Mouse (Mus musculus) thymus, postnatal 25 days (tissue): ENCODE data around the gene Gm10972.
"Not testable (repeated sequence)": the region's sequence is repeated elsewhere in the genome, so short reads cannot be mapped to it uniquely, and the experiment has no call there.

ENCODE experiments used
- DNase-seq: peaks from one replicate; pipeline ENCODE4 v3.0.0; 2022

Gene Gm10972

DNA sequence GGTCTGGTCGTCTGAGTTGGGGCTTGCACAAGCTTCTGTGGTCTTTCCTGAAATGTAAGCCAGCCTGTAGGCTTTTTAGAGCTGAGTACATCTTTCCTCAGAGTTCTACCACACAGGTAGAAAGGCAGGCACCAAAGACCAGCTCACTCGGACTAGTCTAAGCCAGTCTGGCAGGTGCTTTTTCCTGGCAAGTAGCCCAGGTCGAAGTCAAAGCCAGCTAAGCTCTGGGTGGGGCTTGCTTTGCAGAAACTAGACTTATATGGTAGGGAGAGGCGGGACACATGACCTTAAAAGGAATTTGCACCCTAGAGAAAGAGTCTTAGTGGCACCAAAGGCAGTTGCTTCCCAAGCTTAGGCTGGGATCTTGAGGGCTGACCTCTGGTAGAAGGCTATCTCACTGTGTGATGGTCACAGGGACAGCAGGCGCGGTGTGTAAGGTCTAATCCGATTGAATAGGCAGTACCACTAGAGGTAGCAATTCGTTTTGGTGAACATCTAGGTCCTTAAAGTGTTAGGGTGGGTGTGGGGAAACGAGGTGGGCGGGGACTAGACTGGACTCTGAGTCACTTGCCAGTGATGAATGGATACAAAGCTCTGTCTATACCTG lies 16.3 kb downstream of the Gm10972 start:
- DNase-seq = not testable (repeated sequence)

DNA sequence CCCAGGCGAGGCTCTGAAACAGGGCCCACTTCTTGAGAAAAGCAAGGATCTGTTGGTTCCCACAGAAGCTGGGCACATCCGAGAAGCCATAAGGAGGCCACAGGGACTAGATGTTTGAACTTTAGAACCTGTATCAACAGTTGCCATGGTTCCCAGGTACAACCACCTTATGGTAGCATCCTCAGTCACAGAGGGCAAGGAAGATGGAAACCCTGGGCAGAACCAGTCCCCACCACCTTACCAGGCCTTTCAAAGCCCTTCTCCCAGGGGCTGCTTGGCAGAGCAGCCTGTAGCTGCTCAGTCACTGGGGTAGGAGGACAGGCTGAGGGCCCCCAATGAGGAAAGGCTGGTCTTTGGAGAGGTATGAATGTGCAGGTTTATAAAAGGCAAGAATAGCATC lies 17.9 kb downstream of the Gm10972 start:
- DNase-seq = not testable (repeated sequence)

DNA sequence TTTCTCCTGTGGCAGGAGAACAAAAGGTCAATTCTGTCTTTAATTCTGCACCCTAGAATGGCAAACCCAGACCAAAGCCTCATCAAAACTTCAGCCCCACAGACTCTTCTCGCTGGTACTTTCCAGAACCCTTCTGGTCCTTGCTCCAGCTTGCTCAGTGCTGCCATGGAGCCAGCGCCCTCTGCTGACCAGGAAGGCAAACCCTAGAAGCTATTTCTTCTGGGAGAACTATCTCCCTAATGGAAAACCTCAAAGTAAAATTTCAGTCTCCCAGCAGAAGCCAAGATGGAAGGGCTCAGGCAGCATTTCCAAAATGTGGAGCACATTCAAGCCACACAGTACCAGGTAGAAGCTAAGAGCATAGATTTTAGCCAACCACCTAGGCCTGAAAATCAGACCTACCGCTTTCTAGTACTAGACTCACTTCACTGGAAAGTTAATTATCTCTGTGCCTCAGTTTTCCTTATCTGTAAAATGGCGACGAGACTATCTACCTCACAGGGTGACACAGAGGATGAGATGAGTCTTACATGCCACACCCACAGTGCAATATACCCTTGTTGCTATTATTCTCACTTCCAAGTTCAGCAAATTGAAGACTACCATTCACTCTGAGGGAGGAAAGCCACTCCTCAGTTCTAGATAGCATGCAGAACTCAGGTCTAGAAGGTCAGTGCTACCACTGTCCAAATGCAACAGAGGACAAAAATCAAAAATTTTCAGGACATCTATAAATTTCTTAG lies 22.3 kb downstream of the Gm10972 start:
- not testable (repeated sequence) for DNase-seq

DNA sequence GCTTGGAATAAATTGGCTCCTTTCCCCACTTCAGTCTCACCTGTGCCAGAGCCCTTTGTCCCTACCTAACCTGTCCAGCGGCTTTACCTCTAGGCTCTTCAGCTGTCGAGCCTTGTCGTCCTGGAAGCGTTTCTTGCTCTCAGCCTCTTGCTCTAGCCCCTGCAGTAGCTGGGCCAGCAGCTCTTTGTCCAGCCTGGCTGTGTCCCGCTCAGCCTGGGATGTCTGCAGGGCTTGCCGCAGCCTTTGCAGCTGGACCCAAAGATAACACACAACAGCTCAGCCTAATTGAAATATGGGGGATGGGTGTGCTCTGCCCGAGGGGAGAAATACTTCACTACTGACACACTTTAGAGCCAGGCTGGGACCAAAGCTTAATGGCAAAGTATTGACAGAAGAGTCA lies 23.0 kb downstream of the Gm10972 start:
- not testable (repeated sequence) for DNase-seq

DNA sequence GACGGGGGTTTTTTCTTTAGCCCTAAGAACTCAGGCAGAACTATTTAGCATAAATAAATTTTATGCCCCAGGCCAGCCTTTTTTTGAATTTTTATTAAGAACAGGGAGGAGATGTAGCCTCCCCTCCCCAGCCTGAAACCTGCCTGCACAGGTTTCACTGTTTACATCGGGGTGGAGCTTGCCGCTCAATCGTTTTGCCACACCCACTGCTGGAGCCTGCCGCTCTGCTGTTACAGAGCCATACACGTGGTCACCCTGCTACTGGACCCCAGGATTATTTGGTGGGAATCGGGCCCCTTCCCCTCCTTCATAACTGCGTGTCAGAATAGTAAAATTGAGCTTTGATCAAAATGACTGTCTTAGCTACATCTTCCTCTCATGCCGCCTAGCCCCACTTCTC lies 32.2 kb downstream of the Gm10972 start:
- not testable (repeated sequence) for DNase-seq

DNA sequence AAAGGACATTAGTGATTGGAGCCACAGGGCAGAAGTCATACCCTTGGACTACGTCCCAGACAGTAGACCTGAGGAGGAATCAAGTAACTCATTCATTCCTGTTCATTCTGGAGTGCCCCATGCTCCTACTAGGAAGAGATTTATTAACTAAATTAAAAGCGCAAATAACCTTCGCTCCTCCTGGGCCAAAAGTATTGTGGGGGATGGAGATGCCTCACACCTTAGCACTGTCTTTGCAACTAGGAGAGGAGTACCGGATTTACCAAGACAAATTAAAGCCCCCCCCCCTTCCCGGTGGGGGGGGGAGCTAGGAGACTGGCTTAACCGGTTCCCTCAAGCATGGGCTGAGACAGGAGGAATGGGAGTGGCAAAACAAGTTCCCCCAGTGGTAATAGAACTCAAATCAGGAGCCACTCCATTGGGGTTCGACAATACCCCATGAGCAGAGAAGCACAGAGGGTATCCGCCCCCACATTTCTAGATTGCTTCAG lies 36.5 kb downstream of the Gm10972 start:
- no peak for DNase-seq

DNA sequence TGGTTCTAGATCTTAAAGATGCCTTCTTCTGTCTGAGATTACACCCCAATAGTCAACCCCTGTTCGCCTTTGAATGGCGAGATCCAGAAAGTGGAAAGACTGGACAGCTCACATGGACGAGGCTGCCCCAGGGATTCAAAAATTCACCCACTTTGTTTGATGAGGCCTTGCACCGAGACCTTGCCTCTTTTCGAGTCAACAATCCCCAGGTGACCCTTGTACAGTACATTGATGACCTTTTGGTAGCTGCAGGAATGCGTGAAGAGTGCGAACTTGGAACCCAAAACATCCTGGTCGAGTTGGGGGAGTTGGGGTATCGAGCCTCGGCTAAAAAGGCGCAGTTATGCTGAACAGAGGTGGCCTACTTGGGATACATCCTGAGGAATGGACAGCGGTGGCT lies 37.1 kb downstream of the Gm10972 start:
- DNase-seq = not testable (repeated sequence)

DNA sequence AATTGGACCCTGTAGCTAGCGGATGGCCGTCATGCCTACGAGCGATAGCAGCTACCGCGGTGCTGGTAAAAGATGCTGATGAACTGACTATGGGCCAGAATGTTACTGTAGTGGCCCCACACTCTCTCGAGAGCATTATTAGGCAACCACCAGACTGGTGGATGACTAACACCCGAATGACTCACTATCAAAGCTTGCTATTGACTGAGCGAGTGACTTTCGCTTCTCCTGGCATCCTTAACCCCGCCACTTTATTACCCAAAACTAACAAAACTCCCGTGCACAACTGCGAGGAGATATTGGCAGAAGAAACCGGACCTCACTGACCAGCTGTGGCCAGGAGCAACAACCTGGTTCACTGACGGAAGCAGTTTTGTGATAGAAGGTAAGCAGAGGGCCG lies 37.9 kb downstream of the Gm10972 start:
- DNase-seq = no peak

DNA sequence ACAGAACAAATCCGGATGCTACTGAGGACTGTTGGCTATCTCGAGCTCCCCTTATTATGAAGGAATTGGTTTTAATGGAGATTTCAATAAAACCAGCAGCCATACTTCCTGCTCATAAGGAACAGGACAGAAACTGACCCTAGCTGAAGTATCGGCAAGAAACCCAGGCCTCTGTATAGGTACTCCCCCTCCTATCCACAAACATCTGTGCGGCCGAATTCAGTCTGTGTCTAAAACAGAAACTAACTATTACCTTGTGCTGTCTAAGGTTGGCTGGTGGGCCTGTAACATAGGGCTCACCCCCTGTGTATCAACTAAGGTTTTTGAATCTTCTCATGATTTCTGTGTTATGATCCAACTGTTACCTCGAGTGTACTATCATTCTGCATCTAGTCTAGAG lies 40.7 kb downstream of the Gm10972 start:
- no peak for DNase-seq

DNA sequence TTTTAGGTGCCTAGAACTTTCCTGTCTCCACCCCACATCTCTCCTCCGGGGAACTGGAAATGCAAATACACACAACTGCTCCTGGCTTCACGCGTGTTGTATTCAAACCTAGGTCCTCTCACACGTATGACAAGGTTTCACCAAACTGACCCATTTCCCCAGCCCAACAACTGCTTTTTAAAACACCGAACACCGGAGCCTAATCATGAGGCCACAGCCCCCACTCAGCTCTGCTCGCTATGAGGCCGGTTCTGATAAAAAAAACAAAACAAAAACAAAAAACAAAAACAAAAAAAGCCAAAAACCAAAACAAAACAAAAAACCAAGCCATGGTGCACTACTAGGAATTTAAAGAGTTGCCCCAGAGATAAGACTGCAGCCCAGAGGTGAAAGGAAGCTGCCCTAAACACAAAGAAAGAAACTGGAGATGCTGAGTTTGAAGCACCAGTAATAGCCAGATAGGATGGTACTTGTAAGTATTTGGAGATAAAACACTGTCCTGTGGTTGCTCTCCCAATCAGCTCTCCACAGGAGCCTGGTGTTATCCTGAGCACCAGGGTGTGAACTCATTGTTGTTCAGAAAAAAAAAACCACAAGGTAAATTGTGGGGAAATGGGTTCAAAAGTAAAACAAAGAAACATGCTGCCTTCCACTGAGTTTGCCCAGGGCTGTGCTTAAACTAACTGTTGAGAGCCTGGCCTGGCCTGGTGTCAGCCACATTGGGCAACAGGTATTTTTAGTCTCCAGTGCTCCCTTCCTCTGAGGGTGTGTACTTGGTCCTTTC lies 43.3 kb downstream of the Gm10972 start:
- DNase-seq = not testable (repeated sequence)

DNA sequence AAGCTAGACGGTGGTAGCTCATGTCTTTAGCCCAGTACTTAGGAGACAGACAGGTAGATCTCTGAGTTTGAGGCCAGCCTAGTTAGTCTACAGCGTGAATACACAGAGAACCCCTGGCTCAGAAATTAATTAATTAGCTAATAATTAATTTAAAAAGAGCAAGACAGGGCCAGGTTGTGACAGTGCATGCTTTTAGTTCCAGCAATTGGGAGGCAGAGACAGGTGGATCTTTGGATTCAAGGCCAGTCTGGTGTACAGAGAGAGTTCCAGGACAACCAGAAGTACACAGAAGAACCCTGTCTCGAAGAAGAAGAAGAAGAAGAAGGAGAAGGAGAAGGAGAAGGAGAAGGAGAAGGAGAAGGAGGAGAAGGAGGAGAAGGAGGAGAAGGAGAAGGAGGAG lies 45.8 kb downstream of the Gm10972 start:
- DNase-seq = not testable (repeated sequence)

DNA sequence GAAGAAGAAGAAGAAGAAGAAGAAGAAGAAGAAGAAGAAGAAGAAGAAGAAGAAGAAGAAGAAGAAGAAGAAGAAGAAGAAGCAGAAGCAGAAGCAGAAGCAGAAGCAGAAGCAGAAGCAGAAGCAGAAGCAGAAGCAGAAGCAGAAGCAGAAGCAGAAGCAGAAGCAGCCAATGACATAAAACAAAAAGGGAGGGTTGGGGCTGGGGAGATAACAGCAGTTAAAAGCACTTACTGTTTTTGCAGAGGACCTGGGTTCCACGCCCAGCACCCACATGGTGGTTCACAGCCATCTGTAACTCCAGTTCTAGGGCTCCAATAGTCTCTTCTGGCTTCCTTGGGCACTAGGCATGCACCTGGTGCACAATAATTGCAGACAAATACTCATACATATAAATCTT lies 46.3 kb downstream of the Gm10972 start:
- DNase-seq = not testable (repeated sequence)

DNA sequence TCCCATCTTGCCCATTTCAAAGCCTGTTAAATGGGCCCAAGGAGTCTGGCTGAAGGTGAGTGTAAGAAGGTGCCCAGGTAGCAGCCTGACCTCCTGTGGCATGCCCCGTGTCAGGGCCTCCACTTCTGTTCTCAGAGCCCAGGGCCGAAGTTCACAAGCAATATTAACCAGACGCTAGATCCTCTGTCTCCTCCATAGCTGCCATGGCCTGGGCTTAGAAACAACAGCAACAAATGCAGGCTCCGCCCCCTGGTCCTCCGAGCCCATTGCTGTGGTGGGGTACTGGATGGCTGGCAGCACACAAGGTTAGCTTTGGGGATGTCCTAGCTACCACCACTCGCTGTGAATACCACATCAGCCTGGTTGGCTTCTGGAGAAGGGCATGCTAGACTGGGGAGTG lies 47.2 kb downstream of the Gm10972 start:
- DNase-seq = not testable (repeated sequence)

DNA sequence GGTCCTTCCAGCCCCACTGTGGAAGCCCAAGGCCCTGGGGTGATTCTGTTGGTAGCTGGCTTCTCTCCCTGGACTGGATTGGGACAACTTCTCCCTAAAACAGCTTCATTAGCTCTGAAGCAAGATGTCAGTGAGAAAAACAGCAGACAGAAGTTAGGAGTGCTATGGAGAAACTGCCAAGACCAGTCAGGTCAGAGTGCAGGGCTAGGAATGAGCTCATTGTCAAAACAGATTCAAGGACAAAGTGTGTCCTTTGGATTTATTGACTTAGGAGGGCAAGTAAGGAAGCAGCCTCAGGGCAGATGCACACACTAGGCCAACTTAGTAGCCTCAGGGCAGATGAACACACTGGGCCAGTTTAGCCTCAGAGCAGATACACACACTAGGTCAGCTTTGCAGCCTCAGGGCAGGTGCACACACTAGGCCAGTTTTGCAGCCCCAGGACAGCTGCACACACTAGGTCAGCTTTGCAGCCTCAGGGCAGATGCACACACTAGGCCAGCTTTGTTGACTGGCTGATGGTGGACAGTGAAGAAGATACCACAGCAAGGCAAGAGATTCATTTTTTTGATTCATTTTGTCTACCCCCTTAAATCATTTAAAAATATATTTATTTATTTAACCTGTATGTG lies 47.8 kb downstream of the Gm10972 start:
- DNase-seq = no peak

DNA sequence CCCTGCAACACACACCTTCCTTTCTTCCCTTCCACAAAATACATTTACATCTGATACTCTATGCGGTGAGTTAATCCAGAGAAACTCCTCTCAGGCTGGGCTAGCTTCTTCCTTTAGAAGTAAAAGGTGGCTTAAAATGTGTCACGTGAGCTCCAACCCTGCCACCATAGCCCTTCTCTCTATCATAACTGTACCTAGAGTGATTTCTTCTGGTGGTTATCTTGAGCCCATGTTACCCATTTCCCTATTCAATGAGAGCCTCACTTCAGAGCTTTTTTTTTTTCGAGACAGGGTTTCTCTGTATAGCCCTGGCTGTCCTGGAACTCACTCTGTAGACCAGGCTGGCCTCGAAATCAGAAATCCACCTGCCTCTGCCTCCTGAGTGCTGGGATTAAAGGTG lies 48.8 kb downstream of the Gm10972 start:
- DNase-seq = not testable (repeated sequence)
